In the genomic region with DNA sequence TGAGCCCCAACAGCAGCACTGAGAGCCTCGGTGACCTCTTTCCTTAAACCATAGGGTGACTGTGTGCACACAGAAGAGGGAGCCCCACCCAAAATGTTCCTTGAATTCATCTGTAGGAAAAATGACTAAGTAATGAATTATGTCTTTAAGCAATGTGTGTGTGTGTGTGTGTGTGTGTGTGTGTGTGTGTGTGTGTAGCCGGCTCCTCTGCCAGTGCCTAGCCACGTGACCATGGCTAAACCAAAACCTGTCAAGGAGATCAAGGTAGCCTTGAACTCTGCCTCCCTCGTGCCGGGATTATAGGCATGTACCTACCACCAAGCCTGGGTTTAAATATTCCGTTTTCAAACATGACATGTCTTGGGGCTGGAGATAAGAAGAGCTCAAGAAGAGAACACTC, we compare ENCODE assay signal across 22 mouse cellular contexts. TPM values are rescaled to one million over a fixed set of nuclear protein-coding genes. Genes with fewer than 3 reads are reported as not detected.
DNase-seq lines count a peak whose midpoint lies in the region; ATAC-seq and TF ChIP-seq lines count a peak whose summit lies in the region.
"Had no signal": no experiment of that assay in that cellular context is flagged by ENCODE, and none has a peak within 500 bp of the region (broad histone marks: within the 10 kb centered on the region; RNA-seq: fewer than 3 reads in every experiment).

No protein-coding gene starts in this region.

- H3K9ac ChIP-seq in embryonic facial prominence, embryonic 15.5 days = no peak overlapping the region
- H3K9ac ChIP-seq in hindbrain, embryonic 11.5 days (ENCODE audit: low read depth, low read length) = no peak overlapping the region
- H3K9ac ChIP-seq: heart, embryonic 12.5 days; hindbrain, embryonic 12.5 days; kidney, embryonic 15.5 days; limb, embryonic 12.5 days; liver, embryonic 13.5 days had no signal

- WGBS in embryonic facial prominence, embryonic 15.5 days = 62% methylated on average over 6 of the region's 6 CpGs
- WGBS in hindbrain, embryonic 11.5 days = 93% methylated on average over 6 of the region's 6 CpGs

- H3K4me1 ChIP-seq in embryonic facial prominence, embryonic 15.5 days = peaks cover 17% of the 10 kb centered on the region
- H3K4me1 ChIP-seq in hindbrain, embryonic 11.5 days (replicated peaks; ENCODE audit: control insufficient read depth, insufficient read depth, low read length) = no peaks in the 10 kb centered on the region
- H3K4me1 ChIP-seq: limb, embryonic 12.5 days; liver, embryonic 13.5 days had no signal

- no peaks in the 10 kb centered on the region for H3K27me3 ChIP-seq in embryonic facial prominence, embryonic 15.5 days
- no peaks in the 10 kb centered on the region for H3K27me3 ChIP-seq in hindbrain, embryonic 11.5 days (ENCODE audit: control insufficient read depth, insufficient read depth, low read length)
- H3K27me3 ChIP-seq: heart, embryonic 12.5 days; hindbrain, embryonic 12.5 days; kidney, embryonic 15.5 days; limb, embryonic 12.5 days; liver, embryonic 13.5 days had no signal

- intact Hi-C loops in gastrocnemius, adult 2 months (cut with DNase I) = no loop called here

- TF ChIP-seq CTCF in gastrocnemius, adult 2 months (IDR thresholded peaks at IDR 0.05) = no peak

- H3K4me2 ChIP-seq in embryonic facial prominence, embryonic 15.5 days (replicated peaks) = no peak overlapping the region
- H3K4me2 ChIP-seq in hindbrain, embryonic 11.5 days (replicated peaks; ENCODE audit: low read depth, low read length) = no peak overlapping the region
- H3K4me2 ChIP-seq: heart, embryonic 12.5 days; hindbrain, embryonic 12.5 days; kidney, embryonic 15.5 days; limb, embryonic 12.5 days; liver, embryonic 13.5 days; midbrain, embryonic 11.5 days had no signal

- no peaks in the 10 kb centered on the region for H3K9me3 ChIP-seq in embryonic facial prominence, embryonic 15.5 days (replicated peaks)
- H3K9me3 ChIP-seq in hindbrain, embryonic 11.5 days (ENCODE audit: control insufficient read depth, low read length) = no peaks in the 10 kb centered on the region
- H3K9me3 ChIP-seq: forebrain, embryonic 10.5 days; heart, embryonic 12.5 days; hindbrain, embryonic 12.5 days; kidney, embryonic 15.5 days; limb, embryonic 12.5 days; liver, embryonic 13.5 days had no signal

- peak overlapping the region; percentile 51; the same call in 1 of the 2 replicates for H3K27ac ChIP-seq in gastrocnemius, adult 2 months
- peak overlapping the region; percentile 60; the same call in 1 of the 2 replicates for H3K27ac ChIP-seq in embryonic facial prominence, embryonic 15.5 days (replicated peaks)
- no peak overlapping the region for H3K27ac ChIP-seq in hindbrain, embryonic 11.5 days (ENCODE audit: low read depth, low read length)
- H3K27ac ChIP-seq: forebrain, embryonic 10.5 days; hindbrain, embryonic 12.5 days; limb, embryonic 12.5 days; liver, embryonic 13.5 days had no signal

- DNase-seq in adrenal gland, adult 2 months = peak; percentile 54
- no peak for DNase-seq in adrenal gland, adult 8-10 months
- DNase-seq in gastrocnemius, adult 2 months = no peak
- DNase-seq in gastrocnemius, postnatal 10 days = no peak
- peak; percentile 68 for DNase-seq in 3T3-L1 (ENCODE audit: low read depth, low spot score)
- no peak for DNase-seq in hindbrain, embryonic 11.5 days (ENCODE audit: low spot score)
- no peak for DNase-seq in gastrocnemius, postnatal 25 days
- DNase-seq: cerebellum, adult 18-20 months; cerebellum, postnatal 14 days; heart, postnatal 14 days; liver, embryonic 13.5 days; lung, adult 2 months; lung, postnatal 14 days; thymus, postnatal 14 days had no signal

- H3K36me3 ChIP-seq in embryonic facial prominence, embryonic 15.5 days = peaks cover 87% of the 10 kb centered on the region
- H3K36me3 ChIP-seq in hindbrain, embryonic 11.5 days (ENCODE audit: control insufficient read depth, insufficient read depth, low read length) = peaks cover 11% of the 10 kb centered on the region

- no peak overlapping the region for H3K4me3 ChIP-seq in gastrocnemius, adult 2 months
- no peak overlapping the region for H3K4me3 ChIP-seq in embryonic facial prominence, embryonic 15.5 days (replicated peaks)
- no peak overlapping the region for H3K4me3 ChIP-seq in hindbrain, embryonic 11.5 days (ENCODE audit: low read depth, low read length)
- H3K4me3 ChIP-seq: forebrain, embryonic 10.5 days; heart, embryonic 12.5 days; hindbrain, embryonic 12.5 days; kidney, embryonic 15.5 days; limb, embryonic 12.5 days; liver, embryonic 13.5 days had no signal

- ATAC-seq in embryonic facial prominence, embryonic 15.5 days (ENCODE audit: insufficient number of reproducible peaks, low FRiP score, low TSS enrichment, low read depth) = no peak
- ATAC-seq in hindbrain, embryonic 11.5 days (ENCODE audit: low FRiP score) = no peak
- ATAC-seq: intestine, postnatal 0 days had no signal

RNA-seq across cellular contexts. Expression of a gene that starts 57.0 kb away (rescaled TPM):
- 10 to 100 TPM; 53.9 to 56.5 TPM for total RNA-seq in adrenal gland, adult 2 months (2021)
- polyA plus RNA-seq in adrenal gland, adult 2 months (2012; rRNA removed) = 21.3 and 22.2 TPM in 2 replicates
- 10 to 100 TPM; 51.7 to 94.5 (median 70.6) TPM for total RNA-seq in adrenal gland, adult 8-10 months (2022)
- total RNA-seq in gastrocnemius, adult 2 months (2021) = 10 to 100 TPM; 13.1 to 23.3 TPM
- total RNA-seq in gastrocnemius, postnatal 10 days (2021) = 10 to 100 TPM; 29.6 to 30.4 TPM
- 50.4 and 50.9 TPM in 2 replicates for polyA plus RNA-seq in embryonic facial prominence, embryonic 15.5 days (2015; fragmentation: Nextera tagmentation; extraction: Ambion mirVana)
- polyA plus RNA-seq in hindbrain, embryonic 11.5 days (2014; fragmentation: Nextera tagmentation; extraction: Ambion mirVana) = 41.9 and 52.9 TPM in 2 replicates
- 10 to 100 TPM; 17.1 to 18.4 TPM for total RNA-seq in gastrocnemius, postnatal 25 days (2021)

Comparison
In these comparisons a context has a peak if more than half of its experiments do, and no peak if none do; other contexts are left out.
1. DNase-seq: peak in adrenal gland, adult 2 months (single experiment) and 3T3-L1 (single experiment); none in adrenal gland, adult 8-10 months (single experiment), gastrocnemius, adult 2 months (single experiment), gastrocnemius, postnatal 10 days (single experiment), hindbrain, embryonic 11.5 days (single experiment) and gastrocnemius, postnatal 25 days (single experiment).